Mouse (Mus musculus) hematopoietic stem cell, adult 5-6 weeks (primary cell): ENCODE measurements at regions not wholly inside any gene's neighbourhood (a gene's known extent, or its start where the extent isn't known, plus 50 kb on each side); places are given as distances from the start of the nearest gene placed in this dataset.

ENCODE experiments used
- ATAC-seq, 2 experiments: fragments of 125-278 bp in 1 of 2; replicated peaks in 1 of 2; 2 replicates each; pipeline ENCODE4 v1.8.0; 2016 to 2017; ENCODE audit warnings: inconsistent platforms in 2 of 2, mild to moderate bottlenecking in 2 of 2, moderate number of reproducible peaks in 2 of 2, low read depth in 1 of 2, moderate TSS enrichment in 1 of 2; ENCODE audit not compliant: low FRiP score in 2 of 2, poor library complexity in 2 of 2, severe bottlenecking in 2 of 2, insufficient read depth in 1 of 2, low TSS enrichment in 1 of 2

- no peak for ATAC-seq
Observed at GRCm38 (mm10) chr7:133204485-133204884, 80.3 kb upstream of the Ctbp2 start.

- no peak for ATAC-seq
Observed at GRCm38 (mm10) chr7:133203933-133204332, 79.8 kb upstream of the Ctbp2 start.

GRCm38 (mm10) chr7:133202092-133202880, 78.1 kb upstream of the Ctbp2 start:
- ATAC-seq: no peak

- ATAC-seq: no peak
Observed at GRCm38 (mm10) chr7:133199046-133199445, 74.9 kb upstream of the Ctbp2 start.

GRCm38 (mm10) chr7:133189880-133190462, 65.8 kb upstream of the Ctbp2 start:
- no peak for ATAC-seq

DNA sequence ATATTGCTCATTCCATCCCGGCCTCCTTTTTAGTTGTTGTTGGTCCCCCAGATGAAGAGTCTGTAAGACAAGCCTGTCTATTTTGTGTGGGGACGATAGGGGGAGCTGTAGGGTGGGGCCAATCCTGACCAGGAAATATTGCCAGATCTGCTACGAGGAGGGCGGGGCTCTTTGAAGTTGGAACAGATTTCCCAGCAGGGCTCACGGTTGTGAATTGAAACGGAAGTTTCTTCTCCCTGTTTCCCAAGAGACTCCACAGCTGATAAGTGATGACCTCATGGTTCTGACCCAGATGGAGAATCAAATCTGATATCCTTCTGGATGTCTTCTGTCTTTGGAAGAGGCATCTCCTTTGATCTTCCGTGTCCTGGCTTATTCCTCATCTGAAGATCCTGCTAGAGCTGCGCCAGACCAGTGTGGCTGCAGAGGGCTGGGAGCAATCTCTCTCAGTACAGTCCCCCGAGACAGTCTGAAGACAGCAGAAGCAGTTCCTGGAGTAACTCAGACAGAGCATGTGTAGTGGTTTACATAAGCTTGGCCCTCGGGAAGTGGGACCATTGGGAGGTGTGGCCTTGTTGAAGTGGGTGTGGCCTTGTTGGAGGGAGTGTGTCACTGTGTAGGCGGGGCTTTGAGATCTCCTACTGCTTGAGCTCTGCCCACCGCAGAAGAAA, 61.9 kb upstream of the Ctbp2 start:
- ATAC-seq: peak in 1 of 2 experiments; percentile 21; a peak in 1 of 4 replicates

DNA sequence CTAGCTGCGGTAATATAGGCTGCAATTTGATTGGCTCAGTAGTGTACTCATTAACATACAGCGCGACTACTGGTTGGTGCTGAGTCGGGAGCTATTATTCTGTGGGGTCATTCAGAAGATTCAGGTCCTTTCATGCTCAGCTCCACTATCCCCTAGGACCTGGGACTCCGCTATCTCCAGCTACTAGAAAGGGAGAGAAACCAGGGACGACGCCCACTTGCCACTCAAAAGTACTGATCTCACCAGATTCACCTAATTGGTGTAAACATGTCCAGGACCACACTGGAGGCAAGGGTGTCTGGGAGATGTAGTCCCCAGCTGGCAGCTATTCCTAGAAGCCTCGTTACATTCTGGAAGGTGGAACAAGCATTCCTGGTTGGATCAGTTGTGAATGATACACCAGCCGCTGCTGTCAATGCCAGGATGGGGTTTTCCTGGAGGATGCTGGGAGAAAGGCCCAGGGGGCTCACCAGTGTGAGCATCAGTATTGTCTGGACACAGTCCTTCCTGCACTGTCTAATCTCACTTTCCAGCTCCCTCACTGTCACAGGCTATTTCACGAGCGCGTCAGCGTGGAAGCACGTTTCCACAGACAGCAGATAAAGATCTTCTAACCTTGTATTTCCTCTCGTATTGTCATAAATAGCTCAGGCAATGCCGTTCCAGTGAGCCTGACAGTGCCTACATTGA, 60.9 kb upstream of the Ctbp2 start:
- no peak for ATAC-seq

- ATAC-seq: no peak
Observed at GRCm38 (mm10) chr7:133181388-133181787, 57.2 kb upstream of the Ctbp2 start.

DNA sequence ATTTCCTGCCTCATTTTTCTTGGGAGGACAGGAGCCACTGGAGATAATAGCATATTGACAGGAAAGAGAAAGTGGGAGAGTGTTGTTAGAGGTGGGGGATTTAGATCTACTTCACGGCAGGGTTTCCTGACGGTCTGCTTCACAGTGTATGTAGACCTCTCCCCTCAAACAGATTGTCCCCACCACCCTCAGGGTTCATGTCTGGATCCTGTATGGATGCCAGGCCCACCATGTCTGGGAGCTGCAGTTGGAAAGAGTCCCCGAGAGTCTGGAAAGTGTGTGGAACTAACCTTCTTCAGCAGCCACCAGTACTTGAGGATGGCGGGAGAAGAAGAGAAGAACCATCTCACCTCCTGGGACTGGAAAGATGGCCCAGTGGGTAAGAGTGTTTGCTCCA, 53.0 kb upstream of the Ctbp2 start:
- no peak for ATAC-seq

GRCm38 (mm10) chr7:133176256-133177178, 52.4 kb upstream of the Ctbp2 start:
- ATAC-seq: no peak
